Mouse (Mus musculus) C2C12 (cell line): ENCODE measurements around the gene Serpina3f.

Experiments used
- CEBPB ChIP-seq: IDR thresholded peaks from one replicate; pipeline ENCODE4 v1.6.1; 2011; ENCODE audit warnings: low read depth, mild to moderate bottlenecking, control low read depth, moderate library complexity
- CTCF ChIP-seq: IDR thresholded peaks from one replicate; pipeline ENCODE4 v1.5.1; 2011; ENCODE audit not compliant: control insufficient read depth, insufficient read depth, insufficient read length
- FOSL1 ChIP-seq: IDR thresholded peaks from one replicate; pipeline ENCODE4 v1.8.0; 2011; ENCODE audit warnings: mild to moderate bottlenecking, low read length; ENCODE audit not compliant: poor library complexity, insufficient read depth, severe bottlenecking
- MAX ChIP-seq: IDR thresholded peaks from one replicate; pipeline ENCODE4 v1.6.1; 2011; ENCODE audit warnings: mild to moderate bottlenecking, control low read depth
- MYOD1 ChIP-seq: IDR thresholded peaks from one replicate; pipeline ENCODE4 v1.6.1; 2011; ENCODE audit warnings: low read depth; ENCODE audit not compliant: control insufficient read depth, insufficient read length
- MYOG ChIP-seq: IDR thresholded peaks from one replicate; pipeline ENCODE4 v1.6.1; 2011; ENCODE audit not compliant: control insufficient read depth, insufficient read length; ENCODE audit errors: extremely low read depth
- USF1 ChIP-seq: IDR thresholded peaks from one replicate; pipeline ENCODE4 v1.6.1; 2011; ENCODE audit warnings: low read depth, mild to moderate bottlenecking, control low read depth, moderate library complexity

GRCm38 (mm10) chr12:104266374-104266773 lies 52.0 kb downstream of the Serpina3f start:
- TF ChIP-seq CTCF (no peak), MAX (no peak), MYOG (no peak), USF1 (no peak), MYOD1 (no peak), CEBPB (no peak), FOSL1 (no peak)
